Mouse (Mus musculus) megakaryocyte, embryonic 14.5 days (primary cell): ENCODE data around the gene Parg.

Source experiments
- FLI1 ChIP-seq: IDR thresholded peaks from 2 replicates; pipeline ENCODE4 v1.6.1; 2012; ENCODE audit warnings: low read length, inconsistent platforms, mixed read lengths
- GATA1 ChIP-seq: IDR thresholded peaks from 3 replicates; pipeline ENCODE4 v1.6.1; 2012; ENCODE audit warnings: mixed read lengths, low read length, inconsistent platforms, borderline replicate concordance

GRCm38 (mm10) chr14:32201354-32201753, 395 bp upstream of the Parg start:
- no peak for TF ChIP-seq GATA1
- TF ChIP-seq FLI1 = no peak
